ENCODE assay signal across 8 mouse cellular contexts in genomic region chr5:9111759-9112158, GRCm38 (mm10). TPM values are rescaled to one million over a fixed set of nuclear protein-coding genes. Genes with fewer than 3 reads are reported as not detected.
DNase-seq lines count a peak whose midpoint lies in the region; ATAC-seq lines count a peak whose summit lies in the region.

No protein-coding gene starts in this region.

- H3K9ac ChIP-seq in forebrain, embryonic 15.5 days (replicated peaks), result no peak overlapping the region
- no peak overlapping the region for H3K9ac ChIP-seq in limb, embryonic 13.5 days
- no peak overlapping the region for H3K9ac ChIP-seq in midbrain, embryonic 14.5 days (replicated peaks; ENCODE audit: low read length)

- H3K36me3 ChIP-seq in forebrain, embryonic 15.5 days, result 0 out of 2 replicates have a peak, but pooled peaks cover 2% of the 10 kb centered on the region
- peaks cover 11% of the 10 kb centered on the region for H3K36me3 ChIP-seq in limb, embryonic 13.5 days
- H3K36me3 ChIP-seq in midbrain, embryonic 14.5 days (ENCODE audit: control insufficient read depth, insufficient read depth, low read length), result peaks cover 7% of the 10 kb centered on the region
- H3K36me3 ChIP-seq in splenic B cell, adult 2 months (ENCODE audit: control insufficient read depth, insufficient read depth, low read length, poor library complexity, severe bottlenecking), result peaks cover 13% of the 10 kb centered on the region; the same call in 1 of the 2 replicates

- no peak overlapping the region for H3K4me2 ChIP-seq in forebrain, embryonic 15.5 days (replicated peaks)
- no peak overlapping the region for H3K4me2 ChIP-seq in limb, embryonic 13.5 days (replicated peaks)
- no peak overlapping the region for H3K4me2 ChIP-seq in midbrain, embryonic 14.5 days (ENCODE audit: low read length)

- no peaks in the 10 kb centered on the region for H3K27me3 ChIP-seq in forebrain, embryonic 15.5 days
- no peaks in the 10 kb centered on the region for H3K27me3 ChIP-seq in limb, embryonic 13.5 days
- no peaks in the 10 kb centered on the region for H3K27me3 ChIP-seq in midbrain, embryonic 14.5 days (ENCODE audit: control insufficient read depth, insufficient read depth, low read length)
- H3K27me3 ChIP-seq in splenic B cell, adult 2 months (ENCODE audit: control insufficient read depth, insufficient read depth, low read length, poor library complexity, severe bottlenecking), result no peaks in the 10 kb centered on the region

- peak; percentile 81 for ATAC-seq in forebrain, embryonic 15.5 days (replicated peaks)
- ATAC-seq in inflammation-experienced regulatory T-cells, adult 6 months, result peak; percentile 78
- ATAC-seq in limb, embryonic 13.5 days (ENCODE audit: low FRiP score, low read depth), result peak; percentile 67; the same call in 1 of the 2 replicates
- ATAC-seq in midbrain, embryonic 14.5 days (ENCODE audit: low FRiP score, low TSS enrichment), result peak; percentile 65

- no peaks in the 10 kb centered on the region for H3K9me3 ChIP-seq in forebrain, embryonic 15.5 days
- no peaks in the 10 kb centered on the region for H3K9me3 ChIP-seq in limb, embryonic 13.5 days
- no peaks in the 10 kb centered on the region for H3K9me3 ChIP-seq in midbrain, embryonic 14.5 days (ENCODE audit: control insufficient read depth, low read length)

- peaks cover 4% of the 10 kb centered on the region for H3K4me1 ChIP-seq in forebrain, embryonic 15.5 days
- H3K4me1 ChIP-seq in limb, embryonic 13.5 days, result 0 out of 2 replicates have a peak, but pooled peaks cover 7% of the 10 kb centered on the region
- no peaks in the 10 kb centered on the region for H3K4me1 ChIP-seq in midbrain, embryonic 14.5 days (ENCODE audit: control insufficient read depth, insufficient read depth, low read length)

- 22% methylated on average over 5 of the region's 5 CpGs for WGBS in forebrain, embryonic 15.5 days
- WGBS in limb, embryonic 13.5 days, result 18% methylated on average over 5 of the region's 5 CpGs
- WGBS in midbrain, embryonic 14.5 days, result 13% methylated on average over 5 of the region's 5 CpGs

- H3K27ac ChIP-seq in forebrain, embryonic 15.5 days (replicated peaks), result no peak overlapping the region
- H3K27ac ChIP-seq in limb, embryonic 13.5 days, result no peak overlapping the region
- H3K27ac ChIP-seq in midbrain, embryonic 14.5 days (replicated peaks; ENCODE audit: low read depth, low read length), result no peak overlapping the region

- peak; percentile 62 for DNase-seq in layer of hippocampus, adult 11-12 months (ENCODE audit: low spot score)
- DNase-seq in layer of hippocampus, adult 9-10 months (ENCODE audit: low spot score), result no peak
- peak; percentile 58 for DNase-seq in c-Kit-positive CD71-negative TER-119-negative erythroid progenitor cells, embryonic 14.5 days (ENCODE audit: low read depth)
- peak; percentile 80 for DNase-seq in midbrain, embryonic 14.5 days
- DNase-seq in splenic B cell, adult 2 months (ENCODE audit: low read depth, low spot score), result peak; percentile 90

- no peak overlapping the region for H3K4me3 ChIP-seq in forebrain, embryonic 15.5 days
- H3K4me3 ChIP-seq in limb, embryonic 13.5 days, result no peak overlapping the region
- H3K4me3 ChIP-seq in midbrain, embryonic 14.5 days (replicated peaks; ENCODE audit: low read depth, low read length), result no peak overlapping the region

RNA-seq across cellular contexts. Expression of gene Tmem243, which starts 11.3 kb away (rescaled TPM):
- 13.1 and 13.7 TPM in 2 replicates for polyA plus RNA-seq in forebrain, embryonic 15.5 days (2015; fragmentation: Nextera tagmentation; extraction: Ambion mirVana)
- 10 to 100 TPM; 26.4 to 54.2 (median 46.2) TPM for polyA plus RNA-seq in inflammation-experienced regulatory T-cells, adult 6 months (2017; shearing (Covaris generic))
- polyA plus RNA-seq in limb, embryonic 13.5 days (2015; fragmentation: Nextera tagmentation; extraction: Ambion mirVana), result 18.5 TPM in 2 replicates
- 11.9 and 14.9 TPM in 2 replicates for polyA plus RNA-seq in midbrain, embryonic 14.5 days (2014; fragmentation: Nextera tagmentation; extraction: Ambion mirVana)

RNA-seq across cellular contexts. Expression of gene Dmtf1, which starts 49.8 kb away (rescaled TPM):
- 67.9 and 68.2 TPM in 2 replicates for polyA plus RNA-seq in forebrain, embryonic 15.5 days (2015; fragmentation: Nextera tagmentation; extraction: Ambion mirVana)
- polyA plus RNA-seq in inflammation-experienced regulatory T-cells, adult 6 months (2017; shearing (Covaris generic)), result 100 to 1,000 TPM in 2 of 3 experiments, 10 to 100 TPM in 1; 75.8 to 116 (median 104) TPM
- polyA plus RNA-seq in limb, embryonic 13.5 days (2015; fragmentation: Nextera tagmentation; extraction: Ambion mirVana), result 58.9 and 64.8 TPM in 2 replicates
- 48.8 and 72.8 TPM in 2 replicates for polyA plus RNA-seq in midbrain, embryonic 14.5 days (2014; fragmentation: Nextera tagmentation; extraction: Ambion mirVana)
